Mouse (Mus musculus) MEL (cell line): ENCODE measurements around the gene Hsd17b12. TPM values are rescaled to one million over a fixed set of nuclear protein-coding genes. Genes with fewer than 3 reads are reported as not detected.

ENCODE experiments used
- polyA plus RNA-seq, 2 experiments: library from polyadenylated mRNA; stranded (reverse) in 1 of 2; unstranded in 1 of 2; fragments of >175 nt in 1 of 2; fragments of >200 nt in 1 of 2; gene quantifications; 2 replicates each; pipeline versions ENCODE4 v1.2.1 to v1.2.4; 2012; ENCODE audit warnings: low replicate concordance in 2 of 2, low read depth in 1 of 2; ENCODE audit not compliant: insufficient read length in 2 of 2, insufficient read depth in 1 of 2, missing spikeins in 1 of 2
- total RNA-seq: library from RNA; depleted of rRNA; stranded (reverse); fragments of 300-350 nt; gene quantifications from 2 replicates; pipeline ENCODE4 v1.2.3, GENCODE M21; 2012; rRNA removed

Gene Hsd17b12
- total and polyA plus RNA-seq, 3 experiments: 83.5 to 148 (median 94.6) TPM

Other genes with a start within 250 kb of the Hsd17b12 start
- gene Gm13889, start 200.8 kb downstream of the Hsd17b12 start, total RNA-seq: not detected in 2 replicates
- gene Gm13889, start 200.8 kb downstream of the Hsd17b12 start, polyA plus RNA-seq: not detected
- gene Gm27027, start 161.6 kb downstream of the Hsd17b12 start, total RNA-seq: not detected in 2 replicates
- gene Gm27027, start 161.6 kb downstream of the Hsd17b12 start, polyA plus RNA-seq: not detected
- gene Alkbh3, start 147.2 kb downstream of the Hsd17b12 start, total RNA-seq: not detected in 2 replicates
- gene Alkbh3, start 147.2 kb downstream of the Hsd17b12 start, polyA plus RNA-seq: not detected
- 7.0 and 8.8 TPM in 2 replicates for gene Ttc17, start 248.7 kb upstream of the Hsd17b12 start, total RNA-seq
- 10 to 100 TPM in 1 of 2 experiments, not detected in 1; 10.2 TPM for gene Ttc17, start 248.7 kb upstream of the Hsd17b12 start, polyA plus RNA-seq